Mouse (Mus musculus): ENCODE data around the gene Mymx. TPM values are rescaled to one million over a fixed set of nuclear protein-coding genes. Genes with fewer than 3 reads are reported as not detected.
A peak's percentile ranks its signal among the peaks of the same experiment; 100 is the strongest.

The Mymx gene
- polyA plus RNA-seq, 1 experiment from 2014 or later = 4.8 TPM

- H3K4me3 ChIP-seq (ENCODE audit: low read depth, low read length) = peak overlapping the region; percentile 46
- ATAC-seq (ENCODE audit: insufficient read depth, low FRiP score, low TSS enrichment) (peak; percentile 21), DNase-seq (ENCODE audit: low spot score) (no peak)
- no peak overlapping the region for H3K27ac ChIP-seq (ENCODE audit: low read depth, low read length)
- WGBS = 2% methylated on average over 23 of the region's 23 CpGs
- H3K36me3 ChIP-seq (ENCODE audit: control insufficient read depth, insufficient read depth, low read length) = no peaks in the 10 kb centered on the region
- peaks cover 30% of the 10 kb centered on the region for H3K4me1 ChIP-seq (ENCODE audit: control insufficient read depth, insufficient read depth, low read length)
- H3K4me2 ChIP-seq (ENCODE audit: low read depth) = peak overlapping the region; percentile 98
- no peaks in the 10 kb centered on the region for H3K9me3 ChIP-seq (ENCODE audit: control insufficient read depth, low read length)
- peaks cover 13% of the 10 kb centered on the region for H3K27me3 ChIP-seq (ENCODE audit: control insufficient read depth, insufficient read depth, low read length)
- H3K9ac ChIP-seq (ENCODE audit: low read length) = peak overlapping the region; percentile 59
These were observed 6.0 kb downstream of the Mymx start for GRCm38 (mm10) chr17:45595736-45596390.

- WGBS = under 1% methylated on average over 58 of the region's 58 CpGs
- H3K27me3 ChIP-seq (ENCODE audit: control insufficient read depth, insufficient read depth, low read length) = peaks cover 7% of the 10 kb centered on the region
These were observed 6.8 kb downstream of the Mymx start for GRCm38 (mm10) chr17:45594881-45595735.

GRCm38 (mm10) chr17:45594195-45594594, 7.7 kb downstream of the Mymx start:
- Histone ChIP-seq H3K9ac (ENCODE audit: low read length) (no peak overlapping the region), H3K27me3 (ENCODE audit: control insufficient read depth, insufficient read depth, low read length) (peaks cover 7% of the 10 kb centered on the region; the same call in 1 of the 2 replicates), H3K4me3 (ENCODE audit: low read depth, low read length) (peak overlapping the region; percentile 46; the same call in 1 of the 2 replicates), H3K36me3 (ENCODE audit: control insufficient read depth, insufficient read depth, low read length) (no peaks in the 10 kb centered on the region), H3K9me3 (ENCODE audit: control insufficient read depth, low read length) (no peaks in the 10 kb centered on the region), H3K4me2 (ENCODE audit: low read depth) (peak overlapping the region; percentile 98), H3K4me1 (ENCODE audit: control insufficient read depth, insufficient read depth, low read length) (peaks cover 21% of the 10 kb centered on the region), H3K27ac (ENCODE audit: low read depth, low read length) (no peak overlapping the region)
- WGBS = 52% methylated on average over 8 of the region's 8 CpGs
- DNase-seq (ENCODE audit: low spot score) (no peak), ATAC-seq (ENCODE audit: insufficient read depth, low FRiP score, low TSS enrichment) (no peak)

More at GRCm38 (mm10) chr17:45594881-45595735, 6.8 kb downstream of the Mymx start:
- H3K9ac ChIP-seq (ENCODE audit: low read length) = peak overlapping the region; percentile 59
- H3K4me1 ChIP-seq (ENCODE audit: control insufficient read depth, insufficient read depth, low read length) = peaks cover 30% of the 10 kb centered on the region
- peak overlapping the region; percentile 98 for H3K4me2 ChIP-seq (ENCODE audit: low read depth)
- DNase-seq (ENCODE audit: low spot score) (peak; percentile 74), ATAC-seq (ENCODE audit: insufficient read depth, low FRiP score, low TSS enrichment) (peak; percentile 74)
- H3K9me3 ChIP-seq (ENCODE audit: control insufficient read depth, low read length) = no peaks in the 10 kb centered on the region
- peak overlapping the region; percentile 46 for H3K4me3 ChIP-seq (ENCODE audit: low read depth, low read length)
- no peaks in the 10 kb centered on the region for H3K36me3 ChIP-seq (ENCODE audit: control insufficient read depth, insufficient read depth, low read length)
- H3K27ac ChIP-seq (ENCODE audit: low read depth, low read length) = no peak overlapping the region

GRCm38 (mm10) chr17:45593479-45593878, 8.4 kb downstream of the Mymx start:
- H3K4me3 ChIP-seq (ENCODE audit: low read depth, low read length) = no peak overlapping the region
- H3K4me1 ChIP-seq (ENCODE audit: control insufficient read depth, insufficient read depth, low read length) = peaks cover 21% of the 10 kb centered on the region

GRCm38 (mm10) chr17:45592606-45593431, 9.1 kb downstream of the Mymx start:
- Histone ChIP-seq H3K36me3 (ENCODE audit: control insufficient read depth, insufficient read depth, low read length) (no peaks in the 10 kb centered on the region), H3K9me3 (ENCODE audit: control insufficient read depth, low read length) (no peaks in the 10 kb centered on the region), H3K27ac (ENCODE audit: low read depth, low read length) (no peak overlapping the region), H3K4me1 (ENCODE audit: control insufficient read depth, insufficient read depth, low read length) (peaks cover 21% of the 10 kb centered on the region), H3K9ac (ENCODE audit: low read length) (no peak overlapping the region), H3K27me3 (ENCODE audit: control insufficient read depth, insufficient read depth, low read length) (peaks cover 7% of the 10 kb centered on the region; the same call in 1 of the 2 replicates), H3K4me3 (ENCODE audit: low read depth, low read length) (no peak overlapping the region), H3K4me2 (ENCODE audit: low read depth) (peak overlapping the region; percentile 17; the same call in 1 of the 2 replicates)
- 57% methylated on average over 8 of the region's 8 CpGs for WGBS
- ATAC-seq (ENCODE audit: insufficient read depth, low FRiP score, low TSS enrichment) (no peak), DNase-seq (ENCODE audit: low spot score) (no peak)

More at GRCm38 (mm10) chr17:45593479-45593878, 8.4 kb downstream of the Mymx start:
- ATAC-seq (ENCODE audit: insufficient read depth, low FRiP score, low TSS enrichment) (no peak), DNase-seq (ENCODE audit: low spot score) (no peak)
- H3K36me3 ChIP-seq (ENCODE audit: control insufficient read depth, insufficient read depth, low read length) = no peaks in the 10 kb centered on the region
- no peaks in the 10 kb centered on the region for H3K9me3 ChIP-seq (ENCODE audit: control insufficient read depth, low read length)
- H3K9ac ChIP-seq (ENCODE audit: low read length) = no peak overlapping the region
- no peak overlapping the region for H3K27ac ChIP-seq (ENCODE audit: low read depth, low read length)
- WGBS = 29% methylated on average over 8 of the region's 8 CpGs
- H3K4me2 ChIP-seq (ENCODE audit: low read depth) = no peak overlapping the region
- peaks cover 7% of the 10 kb centered on the region; the same call in 1 of the 2 replicates for H3K27me3 ChIP-seq (ENCODE audit: control insufficient read depth, insufficient read depth, low read length)

- Histone ChIP-seq H3K4me2 (ENCODE audit: low read depth) (peak overlapping the region; percentile 17; the same call in 1 of the 2 replicates), H3K27me3 (ENCODE audit: control insufficient read depth, insufficient read depth, low read length) (peaks cover 7% of the 10 kb centered on the region; the same call in 1 of the 2 replicates), H3K4me1 (ENCODE audit: control insufficient read depth, insufficient read depth, low read length) (peaks cover 21% of the 10 kb centered on the region), H3K36me3 (ENCODE audit: control insufficient read depth, insufficient read depth, low read length) (no peaks in the 10 kb centered on the region), H3K9ac (ENCODE audit: low read length) (no peak overlapping the region), H3K4me3 (ENCODE audit: low read depth, low read length) (no peak overlapping the region), H3K9me3 (ENCODE audit: control insufficient read depth, low read length) (no peaks in the 10 kb centered on the region), H3K27ac (ENCODE audit: low read depth, low read length) (no peak overlapping the region)
- no peak for ATAC-seq (ENCODE audit: insufficient read depth, low FRiP score, low TSS enrichment)
- 55% methylated on average over 16 of the region's 16 CpGs for WGBS
- no peak for DNase-seq (ENCODE audit: low spot score)
These were observed 9.9 kb downstream of the Mymx start for GRCm38 (mm10) chr17:45591701-45592605.

- no peak overlapping the region for H3K4me3 ChIP-seq (ENCODE audit: low read depth, low read length)
- no peaks in the 10 kb centered on the region; the same call in 1 of the 2 replicates for H3K27me3 ChIP-seq (ENCODE audit: control insufficient read depth, insufficient read depth, low read length)
- H3K27ac ChIP-seq (ENCODE audit: low read depth, low read length) = no peak overlapping the region
- H3K9me3 ChIP-seq (ENCODE audit: control insufficient read depth, low read length) = no peaks in the 10 kb centered on the region
- ATAC-seq (ENCODE audit: insufficient read depth, low FRiP score, low TSS enrichment) (no peak), DNase-seq (ENCODE audit: low spot score) (no peak)
- H3K4me1 ChIP-seq (ENCODE audit: control insufficient read depth, insufficient read depth, low read length) = peaks cover 12% of the 10 kb centered on the region
- H3K36me3 ChIP-seq (ENCODE audit: control insufficient read depth, insufficient read depth, low read length) = no peaks in the 10 kb centered on the region
- 83% methylated on average over 6 of the region's 6 CpGs for WGBS
- H3K4me2 ChIP-seq (ENCODE audit: low read depth) = no peak overlapping the region
- peak overlapping the region; percentile 3; the same call in 1 of the 2 replicates for H3K9ac ChIP-seq (ENCODE audit: low read length)
These were observed 11.5 kb downstream of the Mymx start for GRCm38 (mm10) chr17:45590410-45590809.
